Mouse (Mus musculus) liver, adult 2 months (tissue): ENCODE data around the gene Car5b.

Source experiments
- CTCF ChIP-seq: fragments of 200-500 bp; IDR thresholded peaks from 2 replicates; pipeline ENCODE4 v1.5.1; 2011; ENCODE audit warnings: low read depth, low read length, control low read depth
- POLR2A ChIP-seq: fragments of 200-500 bp; IDR thresholded peaks from 2 replicates; pipeline ENCODE4 v1.6.1; 2011; ENCODE audit warnings: low read length, control low read depth; ENCODE audit not compliant: insufficient read depth; ENCODE audit errors: extremely low read depth

DNA sequence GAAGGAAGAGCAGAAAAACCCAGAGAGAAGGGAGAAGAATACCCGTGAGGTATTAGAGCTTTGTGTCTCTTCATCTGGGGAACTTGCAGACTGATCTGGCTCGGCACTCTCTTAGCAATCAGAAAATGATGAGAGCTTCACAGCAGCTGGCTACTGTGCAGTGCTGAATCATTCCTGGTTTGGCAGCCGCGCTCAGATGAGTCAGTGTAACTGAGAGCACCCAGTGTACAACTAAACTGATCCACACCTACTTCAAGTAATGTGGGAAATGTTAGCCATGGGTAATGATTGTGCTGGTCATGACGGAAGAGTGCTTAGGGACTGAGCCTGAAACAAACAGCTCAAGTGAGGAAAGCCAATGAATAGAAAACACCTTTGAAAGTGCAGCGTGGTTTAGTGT, 89.2 kb downstream of the Car5b start:
- no peak for TF ChIP-seq POLR2A
- TF ChIP-seq CTCF: no peak
